Mouse (Mus musculus): Measurements from ENCODE around the gene Bptf. TPM values are rescaled to one million over a fixed set of nuclear protein-coding genes. Genes with fewer than 3 reads are reported as not detected.

The Bptf gene
- polyA plus RNA-seq, 1 experiment from 2014 or later: 14.4 TPM

DNA sequence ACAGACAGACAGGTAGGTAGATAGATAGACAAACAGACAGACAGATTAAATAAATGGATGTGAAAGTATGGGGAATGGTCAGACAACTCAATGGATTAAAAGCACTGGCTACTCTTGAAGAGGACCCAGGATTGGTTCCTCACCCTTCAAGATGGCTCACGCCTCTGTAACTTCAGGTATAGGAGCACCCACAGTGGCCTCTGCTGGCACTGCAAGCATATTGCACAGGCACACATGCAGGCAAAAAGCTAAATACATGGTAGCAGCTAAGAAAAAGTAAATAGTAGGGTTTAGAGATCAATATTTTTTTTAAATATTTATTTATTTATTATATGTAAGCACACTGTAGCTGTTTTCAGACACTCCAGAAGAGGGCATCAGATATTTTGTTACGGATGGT is 23.0 kb downstream of the Bptf start:
- no peak overlapping the region for H3K9ac ChIP-seq (ENCODE audit: low read depth, low read length)
- peaks cover 18% of the 10 kb centered on the region; the same call in 1 of the 2 replicates for H3K36me3 ChIP-seq (ENCODE audit: control insufficient read depth, insufficient read depth)
- no peak for ATAC-seq
- H3K27ac ChIP-seq (ENCODE audit: low read depth, low read length): no peak overlapping the region
- H3K27me3 ChIP-seq (replicated peaks; ENCODE audit: control insufficient read depth, insufficient read depth, low read length): no peaks in the 10 kb centered on the region
- no peak overlapping the region for H3K4me2 ChIP-seq (replicated peaks; ENCODE audit: low read depth)
- no peak overlapping the region for H3K4me3 ChIP-seq (ENCODE audit: low read depth, low read length)
- H3K4me1 ChIP-seq (replicated peaks; ENCODE audit: control insufficient read depth, insufficient read depth, low read length): no peaks in the 10 kb centered on the region
- TF ChIP-seq CTCF (IDR thresholded peaks at IDR 0.05; ENCODE audit: low read depth): peak; percentile 53
- 87% methylated on average over 2 of the region's 2 CpGs for WGBS
- H3K9me3 ChIP-seq (ENCODE audit: control insufficient read depth): no peaks in the 10 kb centered on the region

GRCm38 (mm10) chr11:107107725-107108078 is 24.2 kb downstream of the Bptf start:
- H3K9me3 ChIP-seq (ENCODE audit: control insufficient read depth): no peaks in the 10 kb centered on the region
- H3K9ac ChIP-seq (ENCODE audit: low read depth, low read length): no peak overlapping the region
- no peak overlapping the region for H3K4me2 ChIP-seq (replicated peaks; ENCODE audit: low read depth)
- no peaks in the 10 kb centered on the region for H3K4me1 ChIP-seq (replicated peaks; ENCODE audit: control insufficient read depth, insufficient read depth, low read length)
- H3K27me3 ChIP-seq (replicated peaks; ENCODE audit: control insufficient read depth, insufficient read depth, low read length): no peaks in the 10 kb centered on the region
- WGBS: 71% methylated on average over 4 of the region's 4 CpGs
- TF ChIP-seq CTCF (IDR thresholded peaks at IDR 0.05; ENCODE audit: low read depth): no peak
- H3K27ac ChIP-seq (ENCODE audit: low read depth, low read length): no peak overlapping the region
- H3K4me3 ChIP-seq (ENCODE audit: low read depth, low read length): no peak overlapping the region
- peaks cover 18% of the 10 kb centered on the region; the same call in 1 of the 2 replicates for H3K36me3 ChIP-seq (ENCODE audit: control insufficient read depth, insufficient read depth)
- ATAC-seq: no peak

- WGBS: 74% methylated on average over 12 of the region's 12 CpGs
- Histone ChIP-seq H3K4me2 (replicated peaks; ENCODE audit: low read depth) (no peak overlapping the region), H3K9me3 (ENCODE audit: control insufficient read depth) (no peaks in the 10 kb centered on the region), H3K9ac (ENCODE audit: low read depth, low read length) (no peak overlapping the region), H3K27ac (ENCODE audit: low read depth, low read length) (no peak overlapping the region), H3K27me3 (replicated peaks; ENCODE audit: control insufficient read depth, insufficient read depth, low read length) (no peaks in the 10 kb centered on the region), H3K36me3 (ENCODE audit: control insufficient read depth, insufficient read depth) (peaks cover 18% of the 10 kb centered on the region; the same call in 1 of the 2 replicates), H3K4me3 (ENCODE audit: low read depth, low read length) (no peak overlapping the region), H3K4me1 (replicated peaks; ENCODE audit: control insufficient read depth, insufficient read depth, low read length) (no peaks in the 10 kb centered on the region)
- TF ChIP-seq CTCF (IDR thresholded peaks at IDR 0.05; ENCODE audit: low read depth): no peak
- ATAC-seq: no peak
Measured at GRCm38 (mm10) chr11:107106978-107107724, 24.8 kb downstream of the Bptf start.

GRCm38 (mm10) chr11:107106461-107106860 is 25.5 kb downstream of the Bptf start:
- H3K9me3 ChIP-seq (ENCODE audit: control insufficient read depth): no peaks in the 10 kb centered on the region
- no peak overlapping the region for H3K9ac ChIP-seq (ENCODE audit: low read depth, low read length)
- no peak overlapping the region for H3K4me2 ChIP-seq (replicated peaks; ENCODE audit: low read depth)
- no peak for TF ChIP-seq CTCF (IDR thresholded peaks at IDR 0.05; ENCODE audit: low read depth)
- ATAC-seq: no peak
- H3K4me3 ChIP-seq (ENCODE audit: low read depth, low read length): no peak overlapping the region
- H3K27me3 ChIP-seq (replicated peaks; ENCODE audit: control insufficient read depth, insufficient read depth, low read length): no peaks in the 10 kb centered on the region
- WGBS: 82% methylated on average over 8 of the region's 8 CpGs
- peaks cover 16% of the 10 kb centered on the region; the same call in 1 of the 2 replicates for H3K36me3 ChIP-seq (ENCODE audit: control insufficient read depth, insufficient read depth)
- no peak overlapping the region for H3K27ac ChIP-seq (ENCODE audit: low read depth, low read length)
- H3K4me1 ChIP-seq (replicated peaks; ENCODE audit: control insufficient read depth, insufficient read depth, low read length): no peaks in the 10 kb centered on the region

GRCm38 (mm10) chr11:107105227-107105626 is 26.7 kb downstream of the Bptf start:
- H3K9ac ChIP-seq (ENCODE audit: low read depth, low read length): no peak overlapping the region
- no peak for ATAC-seq

DNA sequence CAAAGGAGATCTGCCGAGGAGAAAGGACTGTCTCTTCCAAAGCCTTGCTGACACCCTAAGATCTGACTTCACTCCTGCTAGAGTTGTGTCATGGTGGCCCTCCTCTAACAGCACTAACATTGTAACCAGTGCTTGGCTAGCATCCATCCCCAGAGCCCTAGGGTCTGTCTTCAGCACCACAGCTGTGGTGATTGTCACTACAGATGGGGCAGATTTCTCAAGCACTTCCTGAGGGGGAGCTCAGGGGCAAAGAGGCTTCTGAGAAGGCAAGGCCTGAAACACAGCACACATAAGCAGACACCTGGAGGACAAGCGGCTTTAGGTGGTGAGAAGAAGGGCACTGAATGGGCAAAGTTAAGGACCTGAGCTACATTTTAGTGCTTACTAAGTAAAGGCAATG is 28.2 kb downstream of the Bptf start:
- ATAC-seq: no peak
- Histone ChIP-seq H3K9ac (ENCODE audit: low read depth, low read length) (no peak overlapping the region), H3K27ac (ENCODE audit: low read depth, low read length) (no peak overlapping the region), H3K27me3 (replicated peaks; ENCODE audit: control insufficient read depth, insufficient read depth, low read length) (no peaks in the 10 kb centered on the region), H3K36me3 (ENCODE audit: control insufficient read depth, insufficient read depth) (peaks cover 9% of the 10 kb centered on the region), H3K9me3 (ENCODE audit: control insufficient read depth) (no peaks in the 10 kb centered on the region), H3K4me1 (replicated peaks; ENCODE audit: control insufficient read depth, insufficient read depth, low read length) (no peaks in the 10 kb centered on the region), H3K4me3 (ENCODE audit: low read depth, low read length) (no peak overlapping the region), H3K4me2 (replicated peaks; ENCODE audit: low read depth) (no peak overlapping the region)
- WGBS: 79% methylated on average over 2 of the region's 2 CpGs
- TF ChIP-seq CTCF (IDR thresholded peaks at IDR 0.05; ENCODE audit: low read depth): no peak

More at GRCm38 (mm10) chr11:107105227-107105626, 26.7 kb downstream of the Bptf start:
- WGBS: 58% methylated on average over 5 of the region's 5 CpGs
- Histone ChIP-seq H3K27ac (ENCODE audit: low read depth, low read length) (no peak overlapping the region), H3K4me3 (ENCODE audit: low read depth, low read length) (no peak overlapping the region), H3K27me3 (replicated peaks; ENCODE audit: control insufficient read depth, insufficient read depth, low read length) (no peaks in the 10 kb centered on the region), H3K9me3 (ENCODE audit: control insufficient read depth) (no peaks in the 10 kb centered on the region), H3K36me3 (ENCODE audit: control insufficient read depth, insufficient read depth) (peaks cover 4% of the 10 kb centered on the region; the same call in 1 of the 2 replicates), H3K4me1 (replicated peaks; ENCODE audit: control insufficient read depth, insufficient read depth, low read length) (no peaks in the 10 kb centered on the region), H3K4me2 (replicated peaks; ENCODE audit: low read depth) (no peak overlapping the region)
- TF ChIP-seq CTCF (IDR thresholded peaks at IDR 0.05; ENCODE audit: low read depth): peak; percentile 89

Data from intestine, postnatal 0 days (tissue).